Mouse (Mus musculus) cerebellum, adult 2 months (tissue): ENCODE results near the gene 4931428F04Rik.

Source experiments
- CTCF ChIP-seq: fragments of 200-500 bp; IDR thresholded peaks from 2 replicates; pipeline ENCODE4 v1.5.1; 2011; ENCODE audit warnings: low read depth, mild to moderate bottlenecking, control low read depth, low read length, moderate library complexity, borderline replicate concordance; ENCODE audit not compliant: insufficient read depth
- POLR2A ChIP-seq: fragments of 200-500 bp; IDR thresholded peaks from 2 replicates; pipeline ENCODE4 v1.6.1; 2011; ENCODE audit warnings: low read length, control low read depth, borderline replicate concordance; ENCODE audit not compliant: insufficient read depth

DNA sequence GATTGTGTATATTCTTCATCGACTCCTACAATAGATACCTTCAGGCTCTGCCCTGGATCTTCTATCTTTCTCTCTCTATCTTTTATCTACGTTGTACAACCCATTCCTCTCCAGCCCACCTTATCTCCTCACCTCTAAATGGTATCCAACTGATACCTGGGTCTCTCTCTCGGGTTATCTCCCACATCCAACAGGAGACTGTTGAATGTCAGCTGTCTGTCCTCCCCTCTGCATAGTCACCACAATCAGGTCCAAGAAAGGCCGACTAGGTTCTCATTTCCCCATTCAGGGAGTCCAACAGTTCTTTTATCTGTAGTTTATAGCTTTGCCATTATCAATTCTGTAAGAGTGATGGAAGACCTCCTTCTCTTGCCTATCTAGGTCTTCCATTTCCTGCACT, 7.4 kb downstream of the 4931428F04Rik start:
- TF ChIP-seq POLR2A, result no peak
- TF ChIP-seq CTCF, result no peak
